Mouse (Mus musculus): ENCODE data around the gene Catsper3. TPM values are rescaled to one million over a fixed set of nuclear protein-coding genes. Genes with fewer than 3 reads are reported as not detected.

Gene Catsper3
- polyA plus RNA-seq, 1 experiment = 0.32 TPM

- DNase-seq (ENCODE audit: low spot score) = no peak
Measured at GRCm38 (mm10) chr13:55852205-55852604, 67.8 kb downstream of the Catsper3 start.

- no peak for DNase-seq (ENCODE audit: low spot score)
Measured at GRCm38 (mm10) chr13:55855793-55856192, 71.4 kb downstream of the Catsper3 start.

- DNase-seq (ENCODE audit: low spot score) = no peak
Measured at GRCm38 (mm10) chr13:55858463-55858862, 74.1 kb downstream of the Catsper3 start.

Other genes starting within 250 kb of the Catsper3 start
- 45.1 and 51.6 TPM in 2 replicates for gene Ddx41, start 247.9 kb upstream of the Catsper3 start, polyA plus RNA-seq (2012; rRNA removed)
- 86.0 and 97.9 TPM in 2 replicates for gene Fam193b, start 213.4 kb upstream of the Catsper3 start, polyA plus RNA-seq (2012; rRNA removed)
- 136 and 157 TPM in 2 replicates for gene Tmed9, start 210.8 kb upstream of the Catsper3 start, polyA plus RNA-seq (2012; rRNA removed)
- gene B4galt7, start 184.7 kb upstream of the Catsper3 start, polyA plus RNA-seq (2012; rRNA removed) = 17.7 and 22.1 TPM in 2 replicates
- gene Caml, start 161.6 kb upstream of the Catsper3 start, polyA plus RNA-seq (2012; rRNA removed) = 44.0 and 46.8 TPM in 2 replicates
- 33.9 and 35.8 TPM in 2 replicates for gene Ddx46, start 149.5 kb upstream of the Catsper3 start, polyA plus RNA-seq (2012; rRNA removed)
- gene B230219D22Rik, start 91.4 kb upstream of the Catsper3 start, polyA plus RNA-seq (2012; rRNA removed) = 66.3 and 72.9 TPM in 2 replicates
- 47.4 and 47.8 TPM in 2 replicates for gene Txndc15, start 69.9 kb upstream of the Catsper3 start, polyA plus RNA-seq (2012; rRNA removed)
- gene Pcbd2, start 57.2 kb upstream of the Catsper3 start, polyA plus RNA-seq (2012; rRNA removed) = 66.6 and 70.3 TPM in 2 replicates
- gene Pitx1, start 51.6 kb downstream of the Catsper3 start, polyA plus RNA-seq (2012; rRNA removed) = 64.7 and 83.9 TPM in 2 replicates